Mouse (Mus musculus) lung, postnatal 14 days (tissue): Measurements from ENCODE around the gene Dennd5b.
A peak's percentile ranks its signal among the peaks of the same experiment; 100 is the strongest.
"Not testable (repeated sequence)": the region's sequence is repeated elsewhere in the genome, so short reads cannot be mapped to it uniquely, and the experiment has no call there.

ENCODE experiments used
- DNase-seq: peaks from one replicate; pipeline ENCODE4 v3.0.0; 2021

The Dennd5b gene

GRCm38 (mm10) chr6:149005009-149005408, 96.5 kb downstream of the Dennd5b start:
- no peak for DNase-seq

DNA sequence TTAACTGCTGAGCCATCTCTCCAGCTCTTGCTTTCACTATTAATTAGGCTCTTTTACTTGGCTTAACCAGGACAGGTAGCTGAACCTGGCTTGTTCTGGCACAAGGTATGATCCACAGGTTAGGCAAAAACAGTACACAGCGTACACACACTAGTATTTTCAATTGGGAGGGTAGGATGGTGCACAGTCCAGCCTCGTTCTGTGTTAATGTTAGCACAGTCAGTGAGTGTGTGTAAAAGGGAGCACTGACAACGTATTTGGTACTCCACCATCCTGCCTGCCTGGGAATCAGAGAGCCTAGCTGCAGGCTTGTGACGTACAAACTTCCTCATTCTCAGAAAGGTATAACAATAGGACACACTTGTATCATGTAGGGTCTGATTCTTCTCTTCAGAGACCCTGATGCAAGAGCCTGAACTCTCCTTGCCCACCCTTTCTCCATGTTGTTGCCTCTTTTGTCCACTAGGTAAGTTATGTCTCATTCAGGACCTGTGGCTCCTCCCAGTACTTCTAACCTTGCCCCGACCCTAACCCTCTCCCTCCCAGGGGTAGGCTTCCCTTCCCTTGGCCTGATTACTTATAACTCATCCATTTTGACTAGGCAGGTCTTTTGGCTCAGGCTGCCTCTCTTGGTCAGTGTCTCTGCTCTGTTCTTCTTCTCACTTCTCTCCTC, 107.0 kb downstream of the Dennd5b start:
- no peak for DNase-seq

DNA sequence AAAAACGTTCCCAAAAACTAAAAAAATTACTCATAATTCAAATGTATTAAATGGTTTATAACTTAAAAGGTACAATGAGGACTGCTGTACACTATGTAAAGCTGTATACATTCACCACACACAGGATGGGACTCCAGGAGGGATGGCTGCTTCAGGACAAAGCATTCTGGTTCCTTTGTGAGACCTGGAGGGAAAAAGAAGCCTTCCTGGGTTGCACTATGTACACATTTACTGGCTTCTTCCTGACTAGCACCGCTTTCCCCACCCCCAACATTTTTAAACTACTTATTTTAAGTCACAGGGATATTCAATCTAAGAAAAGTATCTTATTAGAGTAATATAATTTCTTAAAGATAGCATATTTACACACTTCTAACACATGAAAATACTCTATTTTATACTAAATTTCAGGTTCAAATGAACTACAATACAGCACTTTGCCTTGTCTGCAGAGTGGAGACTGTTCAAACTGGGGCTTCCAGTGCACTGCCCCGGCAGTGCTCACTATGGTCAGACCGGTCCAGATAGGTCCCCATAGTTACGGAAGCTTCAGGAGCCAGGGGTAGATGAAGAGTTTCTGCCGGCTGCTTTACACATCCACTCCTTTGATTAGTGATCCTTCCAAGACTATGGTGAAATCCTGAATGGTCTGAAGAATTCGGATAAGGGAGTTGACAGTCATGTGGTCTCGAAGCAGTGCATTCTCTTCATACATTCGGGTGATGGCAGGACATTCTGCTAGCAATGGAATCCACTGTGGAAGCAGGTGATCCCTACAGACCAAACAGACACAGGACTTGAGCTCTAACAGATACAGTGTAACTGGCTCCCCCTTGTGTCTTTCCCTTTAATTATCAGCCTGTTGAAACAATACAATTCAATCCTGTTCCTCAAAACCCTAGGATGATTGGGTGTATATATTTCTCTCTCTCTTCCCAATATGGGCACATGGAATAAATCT, 108.1 kb downstream of the Dennd5b start:
- DNase-seq = peak; percentile 23

DNA sequence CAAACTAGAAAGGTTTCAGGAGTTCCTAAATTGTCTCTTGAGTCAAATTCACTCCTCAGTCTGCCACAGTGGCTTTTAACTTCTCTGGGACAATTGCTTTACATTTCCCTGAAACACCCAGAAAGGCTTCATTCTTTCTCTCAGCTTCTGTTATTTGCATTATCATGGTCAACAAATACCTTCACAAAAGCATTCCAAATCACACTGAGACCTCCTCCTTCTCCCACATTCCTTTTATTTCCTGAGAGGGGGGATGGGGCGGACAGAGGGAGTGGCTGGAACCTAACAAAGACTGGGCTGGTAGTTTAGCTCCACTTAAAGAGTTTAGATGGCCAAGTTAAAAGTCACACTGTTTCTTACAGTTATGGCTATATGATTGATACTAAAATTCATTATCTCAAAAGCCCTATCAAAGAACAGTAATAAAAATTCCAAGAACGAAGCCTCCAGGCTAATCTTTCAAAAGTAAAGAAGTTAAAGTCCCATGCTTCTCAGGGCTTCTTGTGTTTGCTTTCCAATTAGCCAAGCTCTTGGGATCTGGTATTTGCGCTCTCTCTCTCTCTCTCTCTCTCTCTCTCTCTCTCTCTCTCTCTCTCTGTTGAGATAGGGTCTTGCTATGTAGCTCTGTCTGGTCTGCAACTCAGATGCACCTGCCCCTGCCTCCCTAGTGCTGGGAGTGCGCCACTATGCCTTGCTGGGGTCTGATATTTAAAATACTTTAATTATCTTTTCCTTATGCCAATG, 108.9 kb downstream of the Dennd5b start:
- no peak for DNase-seq

DNA sequence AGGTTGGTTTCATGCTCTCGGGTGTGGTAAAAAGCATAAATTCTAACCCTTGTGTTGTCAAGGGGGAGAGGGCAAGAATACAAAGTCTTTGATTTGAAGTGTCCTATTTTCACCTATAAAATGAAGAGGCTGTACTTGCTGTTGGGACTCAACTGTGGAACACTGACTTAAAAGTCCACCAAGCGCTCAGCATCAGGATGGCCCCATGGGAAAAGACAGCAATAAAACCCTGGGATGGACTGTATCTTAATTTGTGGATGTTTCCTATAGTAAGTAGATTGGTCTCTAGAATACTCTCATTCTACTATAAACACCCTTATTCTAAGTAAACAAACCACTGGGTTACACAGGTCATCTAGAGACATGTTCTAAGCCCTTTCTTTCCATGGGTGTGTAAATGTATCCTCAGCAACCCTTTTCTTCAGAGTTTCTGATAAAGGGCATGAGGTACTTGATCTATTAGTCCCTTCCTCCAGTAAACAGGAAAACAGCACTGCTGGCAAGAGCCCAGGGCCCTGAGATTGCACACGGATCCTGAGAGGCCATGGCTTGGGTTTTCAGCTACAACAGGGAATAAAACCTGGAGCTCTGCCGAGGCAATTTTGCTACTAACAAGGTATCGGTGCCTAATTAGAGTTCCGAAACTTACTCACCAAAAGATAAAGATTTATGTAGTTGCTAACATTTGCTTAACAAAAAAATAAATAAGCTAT, 109.7 kb downstream of the Dennd5b start:
- DNase-seq = no peak

DNA sequence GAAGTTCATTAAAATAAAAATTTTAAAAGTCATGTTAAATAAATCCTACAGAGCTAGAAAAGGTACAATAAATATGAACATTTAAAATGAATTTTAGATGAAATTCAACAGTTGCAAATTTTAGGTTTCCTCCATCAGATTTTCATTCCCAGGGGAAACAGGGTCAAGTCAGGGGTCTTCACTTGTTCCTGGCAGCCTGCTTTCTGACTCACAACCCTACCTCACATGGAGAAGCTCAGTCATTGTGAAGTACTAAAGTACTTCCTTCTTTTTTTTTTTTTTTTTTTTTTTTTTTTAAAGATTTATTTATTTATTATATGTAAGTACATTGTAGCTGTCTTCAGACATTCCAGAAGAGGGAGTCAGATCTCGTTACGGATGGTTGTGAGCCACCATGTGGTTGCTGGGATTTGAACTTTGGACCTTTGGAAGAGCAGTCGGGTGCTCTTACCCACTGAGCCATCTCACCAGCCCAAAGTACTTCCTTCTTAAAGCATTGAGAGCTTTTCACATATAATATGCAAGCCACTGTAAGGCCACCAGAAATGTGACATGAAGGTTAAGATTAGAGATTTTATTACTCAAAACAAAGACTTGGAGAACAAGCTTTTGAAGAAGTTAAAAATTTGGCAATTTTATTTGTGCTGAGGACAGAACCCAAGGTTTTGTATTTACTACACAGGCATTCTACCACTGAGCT, 111.5 kb downstream of the Dennd5b start:
- not testable (repeated sequence) for DNase-seq

- no peak for DNase-seq
Measured at GRCm38 (mm10) chr6:148986003-148986402, 115.5 kb downstream of the Dennd5b start.

DNA sequence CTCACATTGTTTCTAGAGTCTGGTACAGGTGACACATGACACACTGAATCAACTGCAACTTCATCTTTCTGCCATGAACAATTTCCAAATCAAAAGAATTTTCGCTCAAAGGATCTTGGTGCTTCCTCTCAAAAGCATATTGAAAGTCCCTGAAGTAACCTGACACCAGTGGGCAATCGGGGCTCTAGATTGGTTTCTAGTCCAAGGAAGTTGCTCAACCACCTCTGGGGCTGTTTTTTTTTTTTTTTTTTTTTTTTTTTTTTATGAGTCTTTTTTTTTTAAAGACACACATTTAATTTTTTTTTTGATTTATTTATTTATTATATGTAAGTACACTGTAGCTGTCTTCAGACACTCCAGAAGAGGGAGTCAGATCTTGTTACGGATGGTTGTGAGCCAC, 121.0 kb downstream of the Dennd5b start:
- no peak for DNase-seq

DNA sequence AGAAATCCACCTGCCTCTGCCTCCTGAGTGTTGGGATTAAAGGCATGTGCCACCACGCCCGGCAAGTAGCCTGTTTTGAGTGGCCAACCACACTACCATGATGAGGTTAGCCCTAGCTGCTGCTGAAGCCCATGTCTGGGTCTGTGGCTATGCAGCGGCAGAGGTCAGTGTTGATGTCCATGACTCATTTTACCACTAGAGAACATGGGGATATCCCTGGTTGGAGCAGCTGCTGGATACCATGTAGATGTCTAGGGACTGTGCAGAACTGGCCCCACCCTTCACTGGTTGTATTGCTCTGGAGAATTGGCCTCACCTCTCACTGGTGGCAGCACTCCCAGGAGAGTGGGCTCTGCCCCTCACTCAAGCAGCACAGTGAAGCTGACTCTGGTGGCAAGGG, 126.4 kb downstream of the Dennd5b start:
- DNase-seq = no peak

- no peak for DNase-seq
Measured at GRCm38 (mm10) chr6:148972891-148973290, 128.6 kb downstream of the Dennd5b start.

DNA sequence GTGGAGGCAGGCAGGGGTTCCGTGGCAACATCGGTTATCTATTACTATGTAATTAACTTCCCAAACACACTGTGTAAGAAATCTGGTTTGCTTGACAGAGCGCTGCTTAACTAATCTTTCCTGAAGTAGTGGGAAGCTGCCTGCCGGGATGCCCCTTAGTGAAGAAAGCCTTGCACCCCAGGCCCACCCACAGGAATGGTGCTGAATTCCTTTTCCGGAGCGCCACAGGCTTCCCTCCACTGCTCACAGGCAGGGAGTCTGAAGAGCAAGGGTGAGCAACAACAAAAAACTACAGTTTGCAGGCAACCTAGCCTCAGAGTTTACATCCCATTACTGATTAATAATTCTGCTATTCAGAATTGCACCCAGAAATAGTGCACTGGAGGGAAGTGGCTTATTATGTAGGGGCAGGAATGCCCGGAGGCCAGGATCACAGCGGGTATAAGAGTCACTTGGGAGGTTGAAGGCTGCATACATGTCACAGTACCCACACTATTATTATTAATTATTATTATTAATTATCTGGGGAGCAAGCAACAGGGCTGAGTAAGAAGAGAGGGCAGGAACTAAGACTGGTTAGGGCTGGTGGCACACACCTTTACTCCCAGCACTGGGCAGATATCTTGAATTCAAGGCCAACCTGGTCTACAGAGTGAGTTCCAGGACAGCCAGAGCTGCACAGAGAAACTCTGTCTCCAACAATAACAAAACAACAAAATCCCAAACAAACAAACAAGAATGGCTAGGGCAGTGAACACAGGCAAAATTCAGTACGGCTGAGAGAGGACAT, 129.2 kb downstream of the Dennd5b start:
- no peak for DNase-seq

DNA sequence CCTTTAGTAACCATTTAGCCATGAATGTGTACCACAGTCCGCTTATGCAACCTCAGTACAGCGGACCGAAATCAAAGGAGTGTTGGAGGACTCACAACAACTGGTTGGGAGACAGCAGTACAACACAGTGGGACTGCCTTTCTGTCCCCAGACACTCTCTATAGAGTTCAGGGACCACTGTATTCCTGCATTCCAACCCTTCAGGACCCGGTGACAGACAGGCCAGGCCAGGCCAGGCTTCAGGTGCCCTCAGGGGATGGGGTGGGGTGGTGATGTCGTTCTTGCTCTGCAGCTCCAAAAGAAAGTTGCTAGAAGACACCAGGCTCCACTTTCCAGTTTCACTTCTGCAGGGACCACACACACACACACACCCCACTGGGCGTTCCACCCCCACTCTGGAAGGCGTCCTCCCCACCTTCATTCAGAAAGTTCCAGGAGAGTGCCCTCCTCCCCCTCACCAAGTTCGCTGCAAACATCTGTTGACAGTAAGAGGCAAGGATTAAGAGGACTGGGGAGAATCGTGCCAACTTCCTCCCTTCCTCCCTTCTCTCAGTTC, 130.0 kb downstream of the Dennd5b start:
- DNase-seq = no peak

DNA sequence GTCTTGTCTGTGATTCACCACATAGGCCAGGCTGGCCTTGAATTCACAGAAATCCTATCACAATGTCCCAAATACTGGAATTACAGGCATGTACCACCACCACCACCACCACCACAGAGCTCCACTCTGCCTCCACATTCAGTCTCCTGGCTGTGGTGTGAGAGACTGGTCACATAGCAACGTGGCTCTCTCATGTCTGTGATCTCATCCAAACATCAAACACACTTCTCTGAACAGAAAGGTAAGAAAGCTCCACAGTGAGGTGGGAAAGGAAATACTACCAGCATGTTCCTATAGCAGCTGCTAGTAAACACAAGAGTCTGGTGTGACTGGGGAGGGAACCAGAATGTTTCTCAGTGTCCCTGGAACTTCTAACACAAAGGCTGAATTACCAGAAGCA, 140.2 kb downstream of the Dennd5b start:
- no peak for DNase-seq

DNA sequence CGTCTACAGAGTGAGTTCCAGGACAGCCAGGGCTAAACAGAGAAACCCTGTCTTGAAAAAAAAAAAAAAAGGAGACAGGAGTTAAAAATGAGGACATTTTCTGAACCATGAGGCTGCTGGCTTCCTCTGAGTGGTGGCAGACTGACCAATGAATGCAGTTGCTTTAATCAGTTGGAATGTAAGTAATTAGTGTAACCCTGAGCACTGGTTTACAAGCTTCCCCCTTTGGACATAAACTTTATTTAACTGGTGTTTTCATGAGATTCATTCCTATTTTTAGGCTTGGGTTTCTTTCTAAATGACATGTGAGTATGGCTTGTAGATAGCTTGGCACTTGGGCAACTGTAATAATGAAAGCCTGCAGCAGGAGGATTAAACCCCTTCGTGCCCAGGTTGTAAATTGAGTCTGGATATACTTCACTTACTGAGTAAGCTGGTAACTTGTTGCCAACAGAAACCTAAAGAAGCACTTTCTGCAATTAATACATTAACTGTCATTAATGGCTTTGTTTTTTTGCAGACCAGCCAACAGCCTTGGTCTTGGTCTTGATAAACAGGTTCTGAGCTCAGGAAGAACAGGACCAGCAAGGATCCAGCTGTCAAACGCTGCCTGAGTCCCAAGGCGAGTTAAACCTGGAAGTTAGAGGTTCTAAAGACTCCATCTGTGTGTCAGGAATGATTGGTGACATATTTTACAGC, 141.8 kb downstream of the Dennd5b start:
- no peak for DNase-seq

DNA sequence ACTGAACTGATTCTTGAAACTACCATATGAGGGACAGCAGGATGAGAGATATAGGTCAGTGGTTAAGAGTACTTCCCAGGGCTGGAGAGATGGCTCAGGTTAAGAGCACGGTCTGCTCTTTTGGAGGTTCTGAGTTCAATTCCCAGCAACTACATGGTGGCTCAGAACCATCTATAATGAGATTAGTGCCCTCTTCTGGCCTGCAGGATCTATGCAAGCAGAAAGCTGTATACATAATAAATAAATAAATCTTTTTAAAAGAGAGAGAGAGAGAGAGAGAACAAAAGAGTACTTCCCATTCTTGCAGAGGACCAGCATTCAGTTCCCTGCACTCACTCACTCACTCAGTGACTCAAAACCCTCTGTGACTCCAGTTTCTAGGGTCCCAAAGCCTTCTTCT, 142.8 kb downstream of the Dennd5b start:
- no peak for DNase-seq

DNA sequence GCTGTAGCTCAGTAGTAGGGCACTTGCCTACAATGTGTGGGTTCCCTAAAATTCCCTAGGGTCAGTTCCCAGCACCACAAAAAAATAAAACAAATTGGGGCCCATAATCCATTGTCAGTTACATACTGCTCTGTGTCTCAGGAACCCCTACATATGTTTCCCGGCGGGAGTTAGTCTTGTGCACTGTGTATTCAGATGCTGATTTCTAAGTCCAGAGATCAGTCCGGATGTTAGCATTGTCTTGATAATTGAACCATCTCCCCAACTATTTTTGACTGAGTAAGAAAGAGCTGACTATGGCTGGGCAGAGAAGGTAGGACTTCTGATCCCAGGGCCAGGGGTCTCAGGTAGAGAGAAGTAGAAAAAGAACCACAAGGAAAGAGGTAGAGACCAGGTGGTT, 144.4 kb downstream of the Dennd5b start:
- DNase-seq = no peak

DNA sequence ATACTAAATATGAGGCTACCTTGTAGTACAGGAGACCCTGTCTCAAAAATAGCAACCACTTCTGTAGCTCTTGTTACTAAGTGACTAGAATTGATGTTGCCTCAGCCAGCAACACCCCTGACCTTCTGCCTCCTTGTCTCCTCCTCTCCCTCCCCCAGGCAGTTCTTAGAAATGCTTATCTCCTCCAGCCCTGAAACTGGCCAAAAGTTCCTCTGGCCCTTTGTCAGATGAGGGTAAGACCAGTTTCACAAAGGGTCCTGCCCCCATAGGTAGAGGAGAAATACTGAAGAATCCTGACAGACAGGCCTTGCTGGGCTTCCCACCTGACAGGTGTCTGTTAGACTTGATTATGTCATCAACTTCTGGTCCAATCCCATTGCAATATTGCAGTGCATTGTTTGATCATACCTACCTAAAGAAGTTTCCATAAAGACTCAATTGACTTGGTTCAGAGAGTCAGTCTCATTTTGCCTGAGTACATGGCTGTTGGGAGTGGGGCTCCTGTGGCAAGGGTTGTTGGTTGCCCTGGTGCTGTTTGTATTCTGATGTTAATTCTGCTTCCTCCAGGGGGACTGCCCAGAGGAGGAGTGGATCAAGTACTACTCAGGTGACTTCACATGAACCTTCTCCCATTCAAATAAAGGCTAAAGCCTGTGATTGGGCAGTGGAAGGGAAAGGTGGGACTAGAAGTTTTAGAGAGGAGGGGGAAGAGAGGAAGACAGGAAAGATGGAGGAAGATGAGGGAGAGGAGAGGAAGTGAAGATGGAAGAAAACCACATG, 145.6 kb downstream of the Dennd5b start:
- DNase-seq = no peak

DNA sequence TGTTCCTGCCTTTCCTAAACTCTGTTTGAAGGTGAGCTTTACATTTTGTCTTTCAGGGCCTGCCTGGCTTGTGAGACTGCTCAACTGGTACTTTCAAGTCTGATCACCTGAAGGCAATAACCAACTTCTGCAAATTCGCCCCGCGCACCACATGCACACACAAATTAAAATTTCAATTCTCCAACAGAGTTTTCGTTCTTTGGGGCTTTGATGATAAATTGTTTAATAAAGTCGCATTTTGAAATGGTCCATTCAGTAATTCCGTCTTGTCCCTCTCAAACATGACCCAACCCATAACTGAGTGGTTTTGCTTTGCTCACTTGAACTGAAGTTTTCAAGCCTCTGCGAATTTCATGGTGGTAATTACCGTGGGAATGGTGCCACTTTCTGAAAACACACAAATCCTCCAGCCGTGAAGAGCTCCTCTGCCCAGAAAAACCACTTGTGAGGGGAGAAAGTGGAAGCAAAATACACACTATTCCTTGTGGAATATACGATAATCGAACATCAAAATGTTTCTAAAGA, 154.5 kb downstream of the Dennd5b start:
- DNase-seq = no peak

GRCm38 (mm10) chr6:148946409-148946742, 155.1 kb downstream of the Dennd5b start, which contains the start of gene Sinhcaf:
Sinhcaf (minus strand) TSS chr6:148946467.
- peak; percentile 98 for DNase-seq
